Mouse (Mus musculus): Measurements from ENCODE around the gene Zscan4-ps1. TPM values are rescaled to one million over a fixed set of nuclear protein-coding genes. Genes with fewer than 3 reads are reported as not detected.
"Not testable (repeated sequence)": the region's sequence is repeated elsewhere in the genome, so short reads cannot be mapped to it uniquely, and the experiment has no call there.

Gene Zscan4-ps1
- not detected for total RNA-seq (2021)
- long read RNA-seq, experiment 1, result 0 reads
- long read RNA-seq, experiment 2, result 0 reads

- DNase-seq; intact Hi-C loops (cut with DNase I): not testable (repeated sequence)
Measured at GRCm38 (mm10) chr7:11069591-11069990, at the start of gene Zscan4-ps1. Gene Zscan4-ps1, minus strand, starts transcription at chr7:11069691.

Other genes starting within 250 kb of the Zscan4-ps1 start
- not detected for gene Zscan4b, start 164.6 kb downstream of the Zscan4-ps1 start, total RNA-seq (2021)
- gene Zscan4c, start 63.9 kb downstream of the Zscan4-ps1 start, total RNA-seq (2021), result not detected
- not detected for gene Zscan4d, start 96.5 kb upstream of the Zscan4-ps1 start, total RNA-seq (2021)
- not detected for gene Zscan4e, start 241.0 kb upstream of the Zscan4-ps1 start, total RNA-seq (2021)